Mouse (Mus musculus): ENCODE measurements around the gene Rbpjl. TPM values are rescaled to one million over a fixed set of nuclear protein-coding genes. Genes with fewer than 3 reads are reported as not detected.
A peak's percentile ranks its signal among the peaks of the same experiment; 100 is the strongest.

Gene Rbpjl
- polyA plus RNA-seq, 1 experiment from 2014 or later: not detected

DNA sequence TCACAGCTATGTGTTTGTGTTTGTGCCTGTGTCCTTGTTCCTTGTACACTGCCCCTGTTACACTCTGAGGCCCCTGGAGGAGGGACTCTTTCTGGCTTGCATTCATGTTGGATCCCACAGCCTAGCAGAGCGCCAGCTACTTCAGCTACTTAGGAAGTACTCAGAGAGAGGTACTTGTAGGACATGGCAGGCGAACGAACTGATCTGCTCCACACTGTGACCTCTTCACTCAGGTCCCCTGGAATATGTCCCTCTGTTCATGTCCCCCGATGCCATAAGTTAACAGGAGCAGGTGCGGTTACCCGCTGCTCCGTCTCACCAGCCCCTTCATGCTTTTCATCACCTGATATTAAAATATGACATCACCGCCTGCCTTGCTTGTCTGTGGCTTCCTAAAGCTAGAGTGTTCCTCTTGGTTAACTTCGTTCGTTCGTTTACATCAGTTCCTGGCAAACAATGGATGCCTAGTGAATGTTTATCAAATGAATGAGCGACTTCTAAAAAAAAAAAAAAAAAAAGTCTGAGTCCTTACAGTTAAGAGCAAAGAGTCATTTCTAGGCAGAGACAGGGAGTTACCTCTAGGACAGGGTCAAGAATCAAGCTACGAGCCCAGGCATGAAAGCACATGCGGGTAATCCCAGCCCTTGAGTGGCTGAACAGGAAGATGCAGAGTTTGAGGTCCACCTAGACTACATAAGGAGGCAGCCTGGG is 50.3 kb downstream of the Rbpjl start:
- no peak for ATAC-seq
- H3K4me1 ChIP-seq: peaks cover 11% of the 10 kb centered on the region; the same call in 1 of the 2 replicates
- no peaks in the 10 kb centered on the region for H3K9me3 ChIP-seq (replicated peaks)
- no peak overlapping the region for H3K4me2 ChIP-seq
- no peaks in the 10 kb centered on the region for H3K36me3 ChIP-seq
- WGBS (ENCODE audit: insufficient replicate concordance): 64% methylated on average over 14 of the region's 14 CpGs
- H3K27ac ChIP-seq: no peak overlapping the region
- H3K9ac ChIP-seq: no peak overlapping the region
- no peak overlapping the region for H3K4me3 ChIP-seq
- H3K27me3 ChIP-seq (replicated peaks): peaks cover 29% of the 10 kb centered on the region; the same call in 1 of the 2 replicates

DNA sequence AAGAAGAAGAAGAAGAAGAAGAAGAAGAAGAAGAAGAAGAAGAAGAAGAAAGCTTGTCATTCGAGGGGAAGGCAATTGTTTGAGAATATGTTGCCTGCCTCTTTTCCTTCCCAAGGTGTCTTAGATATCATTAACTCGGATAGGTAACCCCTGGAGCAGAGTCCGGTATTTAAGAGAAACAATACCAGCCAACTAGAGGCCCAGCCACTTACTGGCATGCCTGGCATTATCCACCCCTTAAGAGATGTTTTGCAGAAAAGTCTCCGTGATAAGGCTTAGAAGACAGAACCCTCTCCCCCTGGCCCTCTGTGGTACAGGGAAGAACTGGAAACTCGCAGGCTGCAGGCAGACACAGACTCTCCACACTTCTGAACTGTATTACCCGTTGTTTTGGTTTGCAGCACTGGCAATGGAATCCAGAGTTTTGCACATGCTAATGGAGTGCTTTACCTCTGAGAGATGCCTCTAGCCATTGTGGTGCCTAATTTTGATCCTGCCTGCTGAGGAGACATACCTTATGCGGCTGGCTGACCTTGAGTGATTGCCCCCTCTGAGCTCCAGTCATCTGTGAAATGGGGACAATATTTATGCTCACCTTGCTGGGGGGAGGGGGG is 51.1 kb downstream of the Rbpjl start:
- no peak overlapping the region for H3K27ac ChIP-seq
- no peak for ATAC-seq
- no peaks in the 10 kb centered on the region for H3K9me3 ChIP-seq (replicated peaks)
- peaks cover 34% of the 10 kb centered on the region for H3K27me3 ChIP-seq (replicated peaks)
- H3K4me3 ChIP-seq: no peak overlapping the region
- no peak overlapping the region for H3K4me2 ChIP-seq
- no peak overlapping the region for H3K9ac ChIP-seq
- H3K36me3 ChIP-seq: no peaks in the 10 kb centered on the region
- whole genome bisulfite sequencing (ENCODE audit: insufficient replicate concordance): 52% methylated on average over 7 of the region's 7 CpGs
- peaks cover 11% of the 10 kb centered on the region; the same call in 1 of the 2 replicates for H3K4me1 ChIP-seq

DNA sequence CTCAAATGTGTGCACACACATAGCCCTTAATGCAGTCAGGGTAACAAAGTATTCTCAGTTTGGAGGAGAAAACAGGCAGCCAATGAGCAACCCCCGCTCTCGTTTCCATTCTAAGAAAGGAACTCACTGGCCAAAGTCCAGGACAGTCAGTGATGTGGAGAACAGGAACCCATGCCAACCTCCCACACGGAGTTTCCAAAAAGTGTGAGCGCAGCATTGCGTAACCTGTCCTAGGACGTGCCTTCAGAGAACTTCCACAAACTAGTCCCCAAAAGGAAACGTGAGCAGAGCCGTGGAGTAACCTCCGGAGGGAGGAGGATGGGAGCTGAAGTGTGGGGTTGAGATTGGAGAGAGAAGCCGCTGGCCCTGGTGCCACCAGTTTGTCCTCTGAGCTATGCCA is 51.9 kb downstream of the Rbpjl start:
- Histone ChIP-seq H3K27ac (no peak overlapping the region), H3K4me2 (no peak overlapping the region), H3K36me3 (no peaks in the 10 kb centered on the region), H3K27me3 (replicated peaks) (peaks cover 34% of the 10 kb centered on the region), H3K4me3 (no peak overlapping the region), H3K9me3 (replicated peaks) (no peaks in the 10 kb centered on the region), H3K9ac (no peak overlapping the region), H3K4me1 (peaks cover 11% of the 10 kb centered on the region; the same call in 1 of the 2 replicates)
- ATAC-seq: no peak
- 44% methylated on average over 10 of the region's 10 CpGs for WGBS (ENCODE audit: insufficient replicate concordance)

DNA sequence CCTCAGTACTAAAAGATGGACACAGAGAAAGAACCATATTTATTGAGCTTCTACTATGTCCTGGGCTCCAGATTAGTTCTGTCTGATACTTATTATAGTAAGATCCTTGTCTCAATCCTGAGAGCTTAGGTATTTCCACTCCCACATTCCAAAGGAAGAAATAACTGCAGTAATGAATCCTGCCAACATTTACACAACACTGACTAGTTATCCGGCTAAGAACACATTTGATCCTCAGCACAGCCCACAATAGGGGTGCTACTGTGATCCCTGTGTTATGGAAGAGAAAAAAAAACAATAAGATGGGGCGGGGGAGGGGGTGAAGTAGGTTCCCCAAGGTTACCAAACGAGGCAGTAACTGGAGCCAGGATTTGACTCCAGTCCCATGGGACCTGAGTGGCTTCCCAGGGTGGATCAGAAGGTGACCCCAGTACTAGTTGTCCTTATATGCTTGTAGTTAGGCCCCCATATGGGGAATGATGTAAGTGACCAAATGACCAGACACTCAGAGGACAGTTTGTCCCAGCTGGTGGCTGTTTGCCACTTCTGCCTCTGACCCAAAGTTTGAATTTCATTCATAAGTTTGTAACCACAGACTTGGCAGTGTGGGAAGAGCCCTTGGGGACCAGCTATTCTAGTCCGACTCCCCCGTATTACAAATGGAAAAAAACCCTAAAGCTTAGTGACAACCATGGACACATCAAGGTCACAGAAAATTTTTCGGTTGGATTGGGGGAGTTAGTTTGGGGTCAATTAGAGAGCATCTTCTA is 52.7 kb downstream of the Rbpjl start:
- Histone ChIP-seq H3K9ac (no peak overlapping the region), H3K4me1 (peaks cover 11% of the 10 kb centered on the region; the same call in 1 of the 2 replicates), H3K4me2 (no peak overlapping the region), H3K27ac (no peak overlapping the region), H3K9me3 (replicated peaks) (no peaks in the 10 kb centered on the region), H3K27me3 (replicated peaks) (peaks cover 34% of the 10 kb centered on the region), H3K36me3 (no peaks in the 10 kb centered on the region), H3K4me3 (no peak overlapping the region)
- WGBS (ENCODE audit: insufficient replicate concordance): 57% methylated on average over 6 of the region's 6 CpGs
- no peak for ATAC-seq

DNA sequence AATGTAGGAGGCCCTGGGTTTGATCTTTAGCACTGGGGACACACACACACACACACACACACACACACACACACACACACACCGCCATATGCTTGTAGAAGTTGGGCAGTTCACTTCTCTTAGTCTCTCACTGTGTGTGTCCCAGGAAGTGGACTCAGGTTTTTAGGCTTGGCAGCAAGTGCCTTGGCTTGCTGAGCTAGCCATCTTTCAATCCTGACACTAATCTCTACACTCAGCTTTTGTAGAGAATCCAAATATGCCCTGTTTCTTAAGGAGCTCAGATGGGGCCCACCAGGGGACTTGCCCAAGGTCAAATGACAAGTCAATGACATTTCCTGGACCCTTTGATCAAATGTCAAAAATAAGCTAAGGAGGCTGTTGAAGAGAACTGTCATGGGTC is 53.5 kb downstream of the Rbpjl start:
- H3K4me2 ChIP-seq: no peak overlapping the region
- H3K36me3 ChIP-seq: no peaks in the 10 kb centered on the region
- H3K27ac ChIP-seq: peak overlapping the region; percentile 52
- H3K9me3 ChIP-seq (replicated peaks): no peaks in the 10 kb centered on the region
- no peak overlapping the region for H3K4me3 ChIP-seq
- H3K9ac ChIP-seq: no peak overlapping the region
- 56% methylated on average over 1 of the region's 1 CpGs for WGBS (ENCODE audit: insufficient replicate concordance)
- no peak for ATAC-seq
- peaks cover 34% of the 10 kb centered on the region for H3K27me3 ChIP-seq (replicated peaks)
- H3K4me1 ChIP-seq: peaks cover 11% of the 10 kb centered on the region; the same call in 1 of the 2 replicates

DNA sequence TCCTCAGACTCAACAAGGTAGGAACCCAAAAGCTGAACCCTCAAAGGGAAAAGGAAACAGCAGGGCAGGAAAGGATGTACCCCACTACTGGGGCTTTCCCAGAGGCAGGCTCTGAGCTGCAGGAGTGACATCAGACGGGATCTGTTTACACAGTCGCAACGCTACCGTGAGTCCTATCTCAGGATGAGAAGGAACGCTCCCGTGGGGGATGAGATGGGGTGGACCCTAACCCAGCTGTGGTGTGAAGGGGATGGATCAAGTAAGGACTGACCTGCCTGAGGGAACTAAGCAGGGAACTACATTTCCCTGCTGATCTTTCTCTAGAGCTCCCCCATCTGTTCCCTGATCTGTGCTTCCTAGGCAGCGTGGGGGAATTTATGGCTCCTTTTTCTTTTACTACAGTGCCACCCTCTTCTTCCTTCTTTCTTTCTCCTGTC is 53.9 kb downstream of the Rbpjl start, which contains the start of gene Sys1:
Gene Sys1, plus strand, starts transcription at position 101 of the 437 bp plus-strand sequence.
- peak within 1 kb of the TSS; percentile 61 for H3K27ac ChIP-seq

DNA sequence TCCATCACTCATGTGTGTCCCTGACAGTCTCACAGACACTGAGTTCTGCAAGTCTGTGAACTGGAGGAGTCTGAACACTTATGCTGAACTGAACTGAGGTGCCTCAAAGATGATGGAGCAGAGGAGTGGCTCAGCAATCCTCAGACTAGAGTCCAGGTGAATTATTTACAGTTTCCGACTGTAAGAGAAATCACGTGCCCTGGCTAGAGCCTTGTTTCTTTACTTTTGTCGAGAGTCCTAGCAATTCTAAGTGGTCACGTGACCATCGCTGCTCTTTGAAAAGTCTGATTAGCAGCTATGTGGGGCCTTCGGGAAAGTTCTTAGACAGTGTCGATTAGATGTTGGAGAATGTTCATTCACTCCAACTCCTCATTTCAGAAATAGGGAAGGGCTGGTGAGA is 55.0 kb downstream of the Rbpjl start:
- Histone ChIP-seq H3K4me1 (peaks cover 25% of the 10 kb centered on the region), H3K9ac (no peak overlapping the region), H3K4me3 (no peak overlapping the region), H3K36me3 (peaks cover 5% of the 10 kb centered on the region), H3K9me3 (replicated peaks) (no peaks in the 10 kb centered on the region), H3K27ac (peak overlapping the region; percentile 61), H3K27me3 (replicated peaks) (peaks cover 26% of the 10 kb centered on the region), H3K4me2 (no peak overlapping the region)
- ATAC-seq: no peak
- 48% methylated on average over 7 of the region's 7 CpGs for WGBS (ENCODE audit: insufficient replicate concordance)

More for the DNA sequence above, 53.9 kb downstream of the Rbpjl start, which contains the start of gene Sys1:
- H3K9me3 ChIP-seq (replicated peaks): no peaks in the 10 kb centered on the region
- H3K9ac ChIP-seq: peak within 1 kb of the TSS; percentile 25; the same call in 1 of the 2 replicates
- whole genome bisulfite sequencing (ENCODE audit: insufficient replicate concordance): 4% methylated on average over 7 of the region's 7 CpGs
- no peak for ATAC-seq
- no peak within 1 kb of the TSS for H3K4me3 ChIP-seq
- H3K4me2 ChIP-seq: peak within 1 kb of the TSS; percentile 33
- peaks cover 33% of the 10 kb centered on the region for H3K27me3 ChIP-seq (replicated peaks)
- H3K4me1 ChIP-seq: peaks cover 15% of the 10 kb centered on the region
- no peaks in the 10 kb centered on the region for H3K36me3 ChIP-seq

DNA sequence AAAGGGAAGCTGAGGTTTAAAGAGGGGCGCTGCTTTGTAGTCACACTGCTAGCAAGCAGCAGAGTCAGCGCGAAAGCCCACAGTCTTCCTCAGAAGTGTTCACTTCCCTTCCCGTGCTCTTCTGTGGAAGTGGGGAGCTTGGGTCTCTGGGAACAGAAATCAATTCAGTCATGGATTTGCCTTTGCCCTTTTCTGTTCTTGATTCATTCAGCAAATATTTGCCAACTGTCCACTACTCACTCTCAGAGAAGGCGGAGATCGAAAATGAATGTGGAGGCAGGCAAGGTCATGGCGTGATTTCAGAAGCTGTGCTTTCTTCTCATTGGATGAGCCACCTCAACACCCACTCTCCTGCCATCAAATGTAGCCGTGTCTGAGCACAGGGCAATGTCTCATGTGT is 55.6 kb downstream of the Rbpjl start:
- ATAC-seq: no peak

DNA sequence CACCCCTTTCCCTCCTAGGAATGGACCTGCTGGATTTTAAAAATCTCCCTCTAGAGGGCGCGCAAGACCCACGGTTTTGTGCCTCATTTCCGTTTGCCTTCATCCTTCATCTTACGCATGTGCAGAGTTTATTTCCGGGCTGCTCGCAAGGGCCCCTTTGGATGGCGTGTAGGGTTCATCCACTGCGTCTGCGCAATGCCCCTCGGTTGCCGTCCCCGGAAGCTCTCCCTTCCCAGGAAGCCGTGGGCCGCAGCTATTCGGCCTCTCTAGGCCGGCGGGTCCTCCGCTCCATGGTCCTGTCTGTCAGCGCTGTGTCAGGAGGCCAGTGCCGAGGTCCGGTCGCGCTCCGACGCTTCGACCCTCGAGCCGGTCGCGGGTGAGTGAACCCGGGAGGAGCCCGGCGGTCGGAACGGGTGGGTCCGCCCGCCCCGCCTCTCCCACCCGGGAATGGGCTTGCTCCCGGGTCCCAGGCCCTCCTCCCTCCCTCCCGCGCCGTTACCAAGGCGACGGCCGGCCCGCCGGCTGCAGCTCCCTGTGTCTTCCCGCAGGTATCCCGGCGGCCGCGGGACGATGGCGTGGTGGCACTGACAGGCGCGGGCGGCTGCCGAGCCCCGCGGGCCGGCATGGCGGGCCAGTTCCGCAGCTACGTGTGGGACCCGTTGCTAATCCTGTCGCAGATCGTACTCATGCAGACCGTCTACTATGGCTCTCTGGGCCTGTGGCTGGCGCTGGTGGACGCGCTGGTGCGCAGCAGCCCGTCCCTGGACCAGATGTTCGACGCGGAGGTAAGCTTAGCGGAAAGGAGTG is 58.0 kb downstream of the Rbpjl start, which contains the start of gene Gm20458:
Gene Gm20458, plus strand, starts transcription at position 223 of the 807 bp plus-strand sequence.
- Histone ChIP-seq H3K9me3 (replicated peaks) (no peaks in the 10 kb centered on the region), H3K9ac (peak within 1 kb of the TSS; percentile 82), H3K4me3 (peak within 1 kb of the TSS; percentile 86), H3K36me3 (peaks cover 34% of the 10 kb centered on the region), H3K4me1 (peaks cover 24% of the 10 kb centered on the region), H3K27me3 (replicated peaks) (peaks cover 19% of the 10 kb centered on the region; the same call in 1 of the 2 replicates), H3K27ac (peak within 1 kb of the TSS; percentile 72), H3K4me2 (peak within 1 kb of the TSS; percentile 89)
- WGBS (ENCODE audit: insufficient replicate concordance): under 1% methylated on average over 78 of the region's 79 CpGs
- peak; percentile 98 for ATAC-seq

More for the DNA sequence above, 55.6 kb downstream of the Rbpjl start:
- 57% methylated on average over 8 of the region's 8 CpGs for WGBS (ENCODE audit: insufficient replicate concordance)
- Histone ChIP-seq H3K27me3 (replicated peaks) (peaks cover 23% of the 10 kb centered on the region), H3K9me3 (replicated peaks) (no peaks in the 10 kb centered on the region), H3K36me3 (peaks cover 11% of the 10 kb centered on the region), H3K9ac (no peak overlapping the region), H3K27ac (peak overlapping the region; percentile 61), H3K4me1 (peaks cover 29% of the 10 kb centered on the region), H3K4me2 (no peak overlapping the region), H3K4me3 (no peak overlapping the region)

All from liver, embryonic 12.5 days (tissue).